Mouse (Mus musculus): ENCODE results near the gene Gpr157. TPM values are rescaled to one million over a fixed set of nuclear protein-coding genes. Genes with fewer than 3 reads are reported as not detected.

Gpr157 gene
- total and polyA plus RNA-seq, 3 experiments = 0.19 to 0.88 TPM; not detected in 1

DNA sequence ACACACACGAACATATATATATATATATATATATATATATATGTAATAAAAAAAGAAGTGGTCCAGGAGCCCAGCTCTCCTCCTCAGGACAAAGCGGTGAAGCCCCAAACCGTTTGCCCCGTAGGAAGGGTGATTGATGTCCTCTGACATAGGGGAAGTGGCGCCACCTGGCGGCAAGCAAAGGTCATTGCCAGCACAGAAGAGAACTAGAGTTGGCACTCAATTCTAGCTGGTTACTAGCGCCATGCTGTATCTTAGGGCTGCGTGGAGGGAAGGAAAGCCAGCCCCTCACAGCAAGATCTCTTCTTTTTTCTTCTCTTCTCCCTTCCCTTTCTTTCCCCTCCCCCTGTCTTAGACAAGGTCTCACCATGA is 14.1 kb upstream of the Gpr157 start:
- Histone ChIP-seq H3K4me3 (ENCODE audit: control insufficient read depth in 1 of 2, insufficient read depth in 1 of 2, low read depth in 2 of 2, low read length in 2 of 2) (no peak overlapping the region), H3K9ac (ENCODE audit: control insufficient read depth, low read depth, low read length, poor library complexity, severe bottlenecking) (no peak overlapping the region), H3K27ac (ENCODE audit: control insufficient read depth, low read depth, low read length) (no peak overlapping the region), H3K79me2 (ENCODE audit: control insufficient read depth, insufficient read depth, low read length, poor library complexity) (no peaks in the 10 kb centered on the region), H3K9me3 (replicated peaks; ENCODE audit: insufficient read depth, low read length) (no peaks in the 10 kb centered on the region), H3K36me3 (ENCODE audit: control insufficient read depth in 1 of 2, insufficient read depth in 2 of 2, low read length in 2 of 2) (no peaks in the 10 kb centered on the region), H3K27me3 (ENCODE audit: control insufficient read depth in 1 of 2, insufficient read depth in 2 of 2, low read length in 2 of 2) (peaks cover 0 to 7% of the 10 kb centered on the region in 2 experiments; a peak in 2 of 4 replicates), H3K4me1 (ENCODE audit: control insufficient read depth in 1 of 2, insufficient read depth in 2 of 2, low read length in 2 of 2) (no peaks in the 10 kb centered on the region)
- DNase-seq (ENCODE audit: low read depth, low spot score) = peak; percentile 64
- no peak for TF ChIP-seq NRF1 (IDR thresholded peaks at IDR 0.05; ENCODE audit: insufficient read depth, low read depth, low read length, poor library complexity, severe bottlenecking)
- TF ChIP-seq POLR2AphosphoS5 (IDR thresholded peaks at IDR 0.05; ENCODE audit: borderline replicate concordance, low read depth, low read length) = no peak
- no peak for TF ChIP-seq POLR2A (IDR thresholded peaks at IDR 0.05; ENCODE audit: control insufficient read depth in 1 of 2, insufficient read depth in 1 of 2, low read depth in 1 of 2, low read length in 2 of 2, poor library complexity in 1 of 2)
- no peak for TF ChIP-seq GABPA (IDR thresholded peaks at IDR 0.05; ENCODE audit: low read depth, low read length)
- no peak for TF ChIP-seq NELFE (IDR thresholded peaks at IDR 0.05; ENCODE audit: low read depth, low read length)
- TF ChIP-seq USF2 (IDR thresholded peaks at IDR 0.05; ENCODE audit: borderline replicate concordance in 1 of 2, insufficient read depth in 1 of 2, low read depth in 1 of 2, low read length in 2 of 2) = no peak
- TF ChIP-seq E2F4 (IDR thresholded peaks at IDR 0.05; ENCODE audit: borderline replicate concordance, low read depth, low read length) = no peak
- TF ChIP-seq RAD21 (IDR thresholded peaks at IDR 0.05; ENCODE audit: low read depth, low read length) = peak; percentile 67
- no peak for TF ChIP-seq MYC (IDR thresholded peaks at IDR 0.05; ENCODE audit: low read depth, low read length)
- peak; percentile 91 for TF ChIP-seq SMC3 (IDR thresholded peaks at IDR 0.05; ENCODE audit: low read depth, low read length)
- no peak for TF ChIP-seq MAX (IDR thresholded peaks at IDR 0.05; ENCODE audit: low read length)
- no peak for TF ChIP-seq GATA1 (IDR thresholded peaks at IDR 0.05; ENCODE audit: low read depth, low read length)
- TF ChIP-seq HCFC1 (IDR thresholded peaks at IDR 0.05; ENCODE audit: low read depth, low read length) = no peak
- TF ChIP-seq TBP (IDR thresholded peaks at IDR 0.05; ENCODE audit: low read depth, low read length) = no peak
- TF ChIP-seq SIN3A (IDR thresholded peaks at IDR 0.05; ENCODE audit: low read length) = no peak
- TF ChIP-seq MXI1 (IDR thresholded peaks at IDR 0.05; ENCODE audit: low read depth, low read length) = no peak
- TF ChIP-seq CHD1 (IDR thresholded peaks at IDR 0.05; ENCODE audit: low read depth, low read length) = no peak
- no peak for TF ChIP-seq EP300 (IDR thresholded peaks at IDR 0.05; ENCODE audit: low read depth in 1 of 2, low read length in 2 of 2)
- no peak for TF ChIP-seq ZNF384 (IDR thresholded peaks at IDR 0.05; ENCODE audit: low read depth, low read length)
- no peak for TF ChIP-seq TCF12 (IDR thresholded peaks at IDR 0.05; ENCODE audit: low read depth, low read length)
- TF ChIP-seq ZKSCAN1 (IDR thresholded peaks at IDR 0.05; ENCODE audit: low read depth, low read length) = no peak
- peak; percentile 86 to 95 (median 91) for TF ChIP-seq CTCF (IDR thresholded peaks at IDR 0.05 in 2 of 3, conservative IDR thresholded peaks at IDR 0.05 in 1 of 3; ENCODE audit: control insufficient read depth in 1 of 3, insufficient read depth in 1 of 3, low read depth in 2 of 3, low read length in 3 of 3, poor library complexity in 1 of 3, severe bottlenecking in 1 of 3)
- TF ChIP-seq ZC3H11A (IDR thresholded peaks at IDR 0.05; ENCODE audit: low read depth, low read length) = peak; percentile 69
- TF ChIP-seq KAT2A (conservative IDR thresholded peaks at IDR 0.05; ENCODE audit: low read depth, low read length) = no peak
- no peak for TF ChIP-seq MAFK (IDR thresholded peaks at IDR 0.05; ENCODE audit: borderline replicate concordance, low read depth, low read length)
- TF ChIP-seq POLR2AphosphoS2 (IDR thresholded peaks at IDR 0.05; ENCODE audit: low read length) = no peak

All from MEL (cell line).